Mouse (Mus musculus): ENCODE results near the gene Itpr1.
"Not testable (repeated sequence)": the region's sequence is repeated elsewhere in the genome, so short reads cannot be mapped to it uniquely, and the experiment has no call there.

The Itpr1 gene

DNA sequence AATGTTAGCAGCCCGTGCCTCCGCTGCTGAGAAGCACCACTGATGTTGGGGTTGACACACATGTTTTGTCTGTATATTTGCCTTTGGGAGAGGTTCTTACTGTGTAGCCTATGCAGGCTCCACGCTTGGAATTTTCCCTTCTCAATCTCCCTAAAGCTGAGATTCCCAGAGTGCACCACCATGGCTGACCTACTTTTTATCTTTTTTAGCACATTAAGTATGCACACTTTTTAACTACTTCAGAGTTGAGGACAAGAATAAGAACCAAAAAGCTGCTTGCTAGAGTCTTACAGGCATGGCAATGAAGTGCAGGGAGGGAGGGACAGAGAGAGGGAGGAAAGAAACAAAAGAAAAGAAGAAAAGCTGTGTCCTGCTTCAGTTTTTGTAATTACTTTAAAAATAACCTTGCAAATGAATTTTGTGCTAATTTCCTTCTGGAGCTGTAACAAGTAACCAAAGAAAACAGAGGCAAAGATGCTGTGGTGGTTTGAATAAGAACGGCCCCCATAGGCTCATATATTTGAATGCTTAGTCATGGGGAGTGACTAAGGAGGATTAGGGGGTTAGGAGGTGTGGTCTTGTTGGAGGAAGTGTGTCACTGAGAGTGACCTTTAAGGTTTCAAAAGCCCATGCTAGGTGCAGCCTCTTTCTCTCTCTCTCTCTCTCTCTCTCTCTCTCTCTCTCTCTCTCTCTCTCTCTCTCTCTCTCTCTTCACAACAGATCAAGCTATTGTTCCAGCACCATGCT lies 344.9 kb downstream of the Itpr1 start:
- no peak for DNase-seq

DNA sequence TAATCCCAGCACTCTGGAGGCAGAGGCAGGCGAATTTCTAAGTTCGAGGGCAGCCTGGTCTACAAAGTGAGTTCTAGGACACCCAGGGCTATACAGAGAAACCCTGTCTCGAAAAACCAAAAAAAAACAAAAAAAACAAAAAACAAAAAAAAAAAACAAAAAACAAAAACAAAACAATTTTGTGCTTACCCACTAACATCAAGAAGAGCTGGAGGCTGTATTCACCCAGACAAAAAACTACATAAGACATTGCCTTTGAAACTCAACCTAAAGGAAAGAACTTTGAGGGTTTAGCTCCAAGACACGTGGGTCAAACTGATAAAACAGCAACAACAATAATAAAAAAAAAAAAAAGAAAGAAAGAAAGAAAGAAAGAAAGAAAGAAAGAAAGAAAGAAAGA lies 346.3 kb downstream of the Itpr1 start:
- not testable (repeated sequence) for DNase-seq

DNA sequence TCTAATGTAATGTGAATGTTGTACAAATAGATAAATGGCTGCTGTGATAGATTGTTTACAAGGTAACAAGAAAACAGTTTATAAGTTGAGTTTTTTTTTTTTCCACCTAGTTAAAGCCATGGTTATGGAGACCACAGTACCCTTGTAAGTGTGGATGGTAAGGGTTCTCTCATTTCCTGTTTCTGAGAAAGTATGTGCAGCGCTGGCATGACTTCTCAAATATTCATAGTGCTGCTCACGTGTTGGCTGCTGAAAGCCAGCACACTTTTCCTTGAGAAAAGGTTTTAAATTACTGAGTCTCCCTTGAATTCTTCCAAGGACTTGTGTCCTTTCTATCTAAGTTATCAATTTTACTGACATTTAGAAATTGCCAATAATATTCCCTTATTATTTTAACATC lies 350.1 kb downstream of the Itpr1 start:
- no peak for DNase-seq

DNA sequence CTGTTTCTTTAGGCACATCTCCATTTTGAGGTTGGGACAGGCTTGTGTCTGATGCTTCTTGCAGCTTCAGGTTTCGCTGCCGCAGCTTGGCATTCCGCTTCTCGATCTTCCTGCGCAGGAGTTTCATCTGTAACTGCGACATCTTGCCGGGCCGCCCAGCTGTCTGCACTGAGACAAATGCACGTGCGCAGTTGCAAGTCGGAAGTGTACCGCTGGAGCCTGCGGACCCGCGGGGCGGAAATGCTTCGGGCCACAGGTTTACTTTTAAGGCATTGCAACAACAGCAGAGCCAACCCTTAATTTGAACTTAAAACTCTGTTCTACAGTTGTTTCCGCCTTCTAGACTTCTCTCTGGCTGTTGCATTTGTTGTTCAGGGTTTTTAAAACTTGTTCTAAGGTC lies 352.6 kb downstream of the Itpr1 start:
- not testable (repeated sequence) for DNase-seq

DNA sequence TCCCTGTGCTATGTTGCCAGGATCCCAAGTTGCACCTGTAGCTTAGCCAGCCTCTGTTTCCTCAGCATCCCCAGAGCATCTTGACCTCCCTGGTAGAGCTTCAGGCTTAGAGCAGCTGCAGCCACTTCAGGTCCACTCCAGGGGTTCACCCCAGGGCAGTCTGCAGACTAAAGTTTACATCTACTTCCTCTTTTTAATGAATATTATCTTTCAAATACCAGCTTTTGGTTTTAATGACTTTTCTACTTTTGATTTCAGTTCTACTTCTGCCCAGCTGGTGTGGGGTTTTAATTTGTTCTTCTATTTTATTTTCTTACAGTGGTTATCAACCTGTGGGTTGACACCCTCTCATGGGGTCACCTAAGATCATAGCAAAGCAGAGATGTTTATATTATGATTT lies 353.7 kb downstream of the Itpr1 start:
- DNase-seq: no peak

DNA sequence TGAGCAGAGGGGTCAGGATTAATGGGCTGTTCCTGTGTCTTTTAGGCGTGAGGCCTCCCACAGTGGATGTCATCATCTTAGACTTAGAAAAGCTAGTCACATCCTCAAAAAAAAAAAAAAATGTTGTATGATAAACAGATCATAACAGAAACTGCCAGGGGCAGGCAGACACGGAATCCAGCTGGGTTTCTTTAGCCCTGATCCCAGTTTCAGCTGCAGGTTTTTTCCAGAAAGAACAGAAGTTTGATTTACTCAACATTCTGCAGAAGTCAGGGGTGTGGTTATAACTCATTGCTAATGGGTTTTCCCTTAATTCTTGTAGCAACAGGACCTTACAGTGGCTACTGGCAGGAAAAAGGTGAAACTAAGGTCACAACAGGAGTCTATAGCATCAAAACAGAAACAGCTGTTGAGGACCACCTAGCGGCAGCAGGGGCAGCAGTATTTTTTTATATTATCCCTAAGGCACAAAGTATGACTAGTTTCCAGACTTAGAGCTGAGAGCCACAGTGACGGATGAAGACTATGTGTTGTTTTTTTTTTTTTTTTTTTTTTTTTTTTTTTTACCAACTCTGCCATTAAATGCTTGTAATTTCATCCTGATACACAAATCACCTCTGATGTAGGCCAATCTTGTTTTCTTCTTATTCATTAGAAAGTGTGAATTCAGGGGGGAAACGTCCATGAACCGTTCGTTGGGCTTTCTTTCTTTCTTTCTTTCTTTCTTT lies 356.7 kb downstream of the Itpr1 start:
- peak; percentile 10 to 51 for DNase-seq

DNA sequence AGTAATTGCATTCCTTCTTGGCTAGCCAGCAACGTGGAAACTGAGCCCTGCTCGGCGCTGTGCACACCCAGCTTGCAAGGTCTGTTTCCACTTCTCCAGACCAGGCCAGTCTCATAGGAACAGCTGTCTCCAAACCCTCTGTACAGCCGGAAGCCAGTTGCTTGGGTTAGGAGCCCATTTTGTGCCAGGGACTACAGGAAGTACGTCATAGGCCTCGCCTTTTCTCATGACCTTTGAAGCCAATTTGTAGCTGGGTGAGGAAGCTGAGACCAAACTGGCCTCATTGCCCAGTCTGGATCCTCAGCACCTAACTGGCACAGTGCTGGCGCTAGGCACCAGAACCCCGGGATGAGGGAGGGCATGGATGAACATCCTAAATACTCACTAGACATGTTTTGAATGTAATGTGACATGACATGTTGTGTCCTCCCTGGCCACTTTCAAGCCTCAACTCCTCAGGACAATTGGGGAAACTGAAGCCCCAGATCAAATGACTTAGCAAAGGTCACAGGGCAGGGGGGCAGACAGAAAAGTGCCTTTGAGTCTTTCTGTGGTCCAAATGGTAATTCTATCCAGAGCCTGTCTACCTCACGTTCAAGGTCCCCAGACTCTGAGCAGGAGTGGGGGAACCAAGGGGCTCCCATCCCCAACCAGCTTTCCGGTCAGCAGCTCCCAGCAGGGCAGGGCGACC lies 357.6 kb downstream of the Itpr1 start:
- peak; percentile 84 to 89 for DNase-seq

DNA sequence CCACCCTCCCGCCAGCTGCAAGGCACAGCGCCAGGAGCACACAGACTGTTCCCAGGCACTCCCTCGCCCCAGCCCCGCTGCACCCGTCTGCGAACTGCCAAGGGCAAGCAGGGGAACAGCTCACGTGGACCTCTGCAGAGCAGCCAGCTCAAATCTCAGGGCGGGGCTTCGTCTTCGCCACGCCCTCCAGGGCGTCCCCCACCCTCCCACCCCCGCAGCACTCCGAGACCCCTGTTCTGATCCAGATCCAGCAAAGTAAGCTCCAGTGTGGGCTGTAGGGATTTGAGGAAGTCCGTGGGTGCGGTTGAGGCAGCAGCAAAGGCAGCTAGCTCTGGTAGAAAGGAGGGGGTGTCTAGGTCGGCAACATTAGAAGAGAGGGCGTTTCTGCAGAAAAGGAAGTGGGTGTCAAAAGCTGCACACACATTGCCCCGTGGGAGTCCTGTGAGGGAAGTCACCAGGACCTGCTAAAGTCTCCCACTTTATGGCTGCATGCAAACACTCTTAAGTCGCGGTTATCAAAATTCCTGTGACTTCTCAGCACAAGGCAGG lies 358.2 kb downstream of the Itpr1 start:
- peak; percentile 92 to 96 for DNase-seq

DNA sequence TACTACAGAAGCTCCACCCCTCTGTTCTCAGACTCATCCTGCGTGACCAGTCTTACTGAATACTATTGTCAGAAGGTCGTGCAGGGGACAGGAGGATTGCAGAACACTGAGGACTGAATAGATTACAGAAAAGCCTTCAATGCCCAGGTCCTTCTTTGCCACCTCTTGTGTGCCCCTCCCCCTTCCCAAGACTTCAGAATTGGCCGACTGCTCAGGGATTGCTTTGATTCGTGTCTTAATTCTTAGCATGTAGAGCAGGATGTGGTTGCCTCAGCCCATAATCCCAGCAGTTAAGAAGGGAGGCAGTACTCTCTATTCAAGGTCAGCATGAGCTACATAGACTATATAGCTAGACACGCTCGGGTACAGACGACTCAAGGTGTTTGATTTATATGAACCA lies 359.8 kb downstream of the Itpr1 start:
- DNase-seq: peak; percentile 33 to 52

DNA sequence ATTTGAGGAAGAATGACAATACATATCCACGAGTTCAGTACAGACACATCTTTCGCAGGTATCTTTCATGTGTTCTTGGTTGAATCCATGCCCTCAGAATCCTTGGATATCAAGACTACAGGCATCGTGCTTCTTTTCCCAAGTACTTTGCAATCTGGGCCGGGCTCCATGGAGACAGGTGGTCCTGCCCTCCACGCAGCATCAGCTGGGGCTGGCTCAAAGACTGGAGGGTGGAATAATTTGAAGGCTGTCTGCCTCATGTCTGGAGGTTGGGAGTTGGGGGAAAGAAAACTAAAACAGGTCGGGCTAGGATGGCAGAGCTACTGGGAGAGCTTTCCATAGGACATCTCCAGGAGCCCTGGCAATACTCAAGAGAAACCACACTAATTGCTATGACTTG lies 364.2 kb downstream of the Itpr1 start:
- no peak for DNase-seq

DNA sequence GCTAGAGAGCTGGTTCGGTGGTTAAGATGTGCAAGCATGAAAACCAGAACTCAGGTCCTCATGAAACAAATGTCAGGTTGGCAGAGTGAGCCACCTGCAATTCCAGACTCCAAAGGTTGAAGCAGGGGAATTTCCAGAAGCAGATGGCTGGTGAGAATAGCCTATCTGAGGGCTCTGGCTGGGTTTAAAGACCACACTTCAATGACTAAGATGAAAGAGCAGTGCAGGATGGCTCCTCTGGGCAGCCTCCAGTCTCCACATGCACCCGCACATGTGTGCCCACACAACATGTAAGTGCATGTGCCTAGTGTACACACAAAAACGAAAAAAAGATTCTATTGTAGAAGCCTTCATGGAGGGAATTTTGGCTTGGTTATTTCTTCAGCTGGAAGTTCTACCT lies 375.5 kb downstream of the Itpr1 start:
- DNase-seq: no peak

DNA sequence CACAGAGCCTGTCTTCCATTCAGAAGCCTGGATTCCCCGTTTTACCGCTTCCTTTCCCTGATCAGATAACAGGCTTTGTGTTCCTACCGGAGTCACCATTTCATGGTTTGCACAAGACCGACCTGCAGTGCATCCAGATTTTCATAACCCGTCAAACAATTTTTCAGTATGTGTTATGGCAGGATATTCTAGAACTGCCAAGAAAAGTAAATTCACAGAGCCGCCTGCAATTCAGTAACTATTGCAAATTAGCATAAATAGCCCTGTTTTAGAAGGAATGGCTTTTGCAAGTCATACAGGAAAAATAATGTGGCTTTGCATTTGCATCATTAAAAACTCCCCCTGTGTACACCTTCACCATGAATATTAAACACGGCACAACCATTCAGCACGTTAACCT lies 379.3 kb downstream of the Itpr1 start:
- DNase-seq: no peak

DNA sequence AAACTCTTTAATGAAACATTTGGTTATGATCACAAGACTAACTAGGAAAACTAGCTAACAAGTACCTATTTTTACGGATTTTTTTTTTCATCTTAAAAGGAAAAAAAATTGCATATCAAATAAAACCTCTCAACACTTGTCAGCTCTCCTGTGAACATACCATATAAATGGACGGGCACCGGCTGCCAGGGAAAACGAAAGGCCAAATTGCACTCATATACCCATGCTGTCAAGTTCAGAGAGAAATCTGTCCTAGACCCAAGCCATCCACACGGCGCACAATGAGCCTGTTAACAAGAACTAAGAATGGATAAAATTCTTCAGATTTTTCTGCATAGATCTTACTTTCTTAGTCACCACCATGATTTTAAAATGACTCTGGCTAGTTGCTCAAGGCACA lies 379.7 kb downstream of the Itpr1 start:
- DNase-seq: no peak

DNA sequence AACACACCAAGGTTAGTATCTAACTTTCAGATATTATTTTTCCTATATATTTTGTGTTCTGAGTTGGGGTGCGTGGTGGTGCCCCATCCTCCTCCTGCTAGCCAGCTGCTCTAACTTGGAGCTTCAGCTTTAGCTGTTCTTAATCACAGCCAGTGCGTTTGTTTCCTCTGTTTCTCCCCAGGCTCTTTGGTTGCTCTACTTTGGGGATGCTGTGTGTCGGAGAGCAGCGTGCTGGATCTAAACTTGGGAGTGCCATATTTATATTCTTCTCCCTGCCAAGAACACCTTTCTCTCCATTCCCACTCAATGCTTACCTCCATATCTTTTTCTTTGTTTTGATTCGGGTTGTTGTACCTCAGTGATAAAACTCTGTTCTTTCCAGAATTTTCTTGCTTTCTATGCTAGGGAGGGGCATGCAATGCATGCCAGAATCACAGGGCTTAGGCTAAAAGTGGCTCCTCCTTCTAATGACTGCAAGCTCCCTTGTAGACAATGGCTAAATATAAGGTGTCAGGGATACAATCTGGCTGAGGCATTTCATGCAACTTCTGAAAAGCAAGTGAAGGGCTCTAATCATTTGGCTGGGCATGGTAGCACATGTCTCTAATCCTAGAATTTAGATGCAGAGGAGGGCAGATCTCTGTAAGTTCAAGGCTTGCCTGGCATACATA lies 381.4 kb downstream of the Itpr1 start:
- DNase-seq: no peak

DNA sequence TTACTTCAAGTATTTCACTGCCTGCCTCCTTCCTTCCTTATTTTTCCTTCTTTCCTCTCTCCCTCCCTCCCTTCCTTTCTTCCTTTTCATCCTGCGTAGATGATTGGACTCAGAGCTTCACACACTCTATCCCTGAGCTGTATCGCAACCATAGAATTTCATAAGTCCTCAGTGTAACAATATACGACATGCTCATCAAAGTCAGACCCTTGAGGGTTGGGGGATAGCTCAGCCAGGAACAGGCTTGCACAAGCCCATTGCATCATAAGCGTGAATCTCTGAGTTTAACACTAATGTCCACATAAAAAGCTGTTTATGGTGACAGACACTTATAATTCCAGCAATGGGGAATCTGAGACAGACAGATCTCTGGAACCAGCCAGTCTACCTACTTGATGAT lies 385.8 kb downstream of the Itpr1 start:
- DNase-seq: no peak

DNA sequence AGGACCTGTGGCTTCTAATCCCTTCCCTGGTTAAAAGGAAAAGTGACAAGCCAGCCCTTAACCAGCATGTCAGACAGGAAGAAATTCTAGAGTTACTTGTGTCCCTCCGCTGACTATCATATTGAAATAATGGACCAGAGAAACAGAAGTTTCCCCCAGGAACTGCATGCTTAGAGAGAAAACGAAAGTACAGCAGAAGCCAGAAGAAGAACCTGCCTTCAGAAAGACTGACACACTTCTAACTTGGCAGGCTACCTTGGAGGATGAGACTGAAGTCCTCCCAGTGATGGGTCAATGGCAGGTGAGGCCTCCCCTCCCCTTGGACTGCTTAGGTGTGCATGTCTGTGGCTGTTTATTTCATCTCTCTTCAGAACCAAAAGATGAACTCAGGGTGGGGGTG lies 386.4 kb downstream of the Itpr1 start:
- no peak for DNase-seq
